Mouse (Mus musculus) liver, embryonic 13.5 days (tissue): ENCODE measurements at regions not wholly inside any gene's neighbourhood (a gene's known extent, or its start where the extent isn't known, plus 50 kb on each side); places are given as distances from the start of the nearest gene placed in this dataset.

ENCODE experiments used
- ATAC-seq: fragments of 200-750 bp; cut with Nextera tagmentation; 2 replicates; pipeline ENCODE4 v1.8.0; 2017; ENCODE audit warnings: low read depth, mild to moderate bottlenecking, moderate number of reproducible peaks, moderate library complexity
- DNase-seq: peaks from one replicate; pipeline ENCODE4 v3.0.0; 2022
- H3K27ac ChIP-seq: fragments of 300-500 bp; sonication (generic); 2 replicates; pipeline ENCODE4 v1.5.1; 2015; ENCODE audit warnings: moderate library complexity, mild to moderate bottlenecking, inconsistent platforms
- H3K27me3 ChIP-seq: fragments of 300-500 bp; sonication (generic); 2 replicates; pipeline ENCODE4 v1.6.1; 2015; ENCODE audit warnings: mild to moderate bottlenecking, inconsistent platforms
- H3K36me3 ChIP-seq: fragments of 300-500 bp; sonication (generic); 2 replicates; pipeline ENCODE4 v1.6.1; 2015; ENCODE audit warnings: mild to moderate bottlenecking, inconsistent platforms
- H3K4me1 ChIP-seq: fragments of 300-500 bp; sonication (generic); replicated peaks from 2 replicates; pipeline ENCODE4 v1.6.1; 2015; ENCODE audit warnings: inconsistent platforms
- H3K4me2 ChIP-seq: fragments of 300-500 bp; sonication (generic); 2 replicates; pipeline ENCODE4 v1.6.1; 2015; ENCODE audit warnings: inconsistent platforms, mild to moderate bottlenecking, moderate library complexity
- H3K4me3 ChIP-seq: fragments of 300-500 bp; sonication (generic); replicated peaks from 2 replicates; pipeline ENCODE4 v1.5.1; 2015; ENCODE audit warnings: mild to moderate bottlenecking, inconsistent platforms
- H3K9ac ChIP-seq: fragments of 300-500 bp; sonication (generic); 2 replicates; pipeline ENCODE4 v1.6.1; 2015; ENCODE audit warnings: mild to moderate bottlenecking, inconsistent platforms
- H3K9me3 ChIP-seq: fragments of 300-500 bp; sonication (generic); replicated peaks from 2 replicates; pipeline ENCODE4 v1.6.1; 2016; ENCODE audit warnings: inconsistent platforms
- WGBS: fragments of 180-500 bp; shearing (Covaris S2); methylation state at CpG from one replicate; pipeline ENCODE4 v1.1.7; 2015; ENCODE audit not compliant: insufficient replicate concordance; 5-methylcytosine and 5-hydroxymethylcytosine counted together

GRCm38 (mm10) chr6:50780677-50781076 lies 126.4 kb upstream of the Npvf start:
- ATAC-seq = no peak
- Histone ChIP-seq H3K4me2 (no peak overlapping the region), H3K4me1 (no peaks in the 10 kb centered on the region), H3K9ac (no peak overlapping the region), H3K4me3 (no peak overlapping the region), H3K27ac (no peak overlapping the region), H3K36me3 (no peaks in the 10 kb centered on the region), H3K27me3 (no peaks in the 10 kb centered on the region), H3K9me3 (no peaks in the 10 kb centered on the region)
- 69% methylated on average over 3 of the region's 3 CpGs for WGBS
- DNase-seq = no peak

- no peak for ATAC-seq
- no peak for DNase-seq
- WGBS = 70% methylated on average over 10 of the region's 10 CpGs
Observed at GRCm38 (mm10) chr6:50781271-50781670, 127.0 kb upstream of the Npvf start.

GRCm38 (mm10) chr6:50782221-50782620 lies 128.0 kb upstream of the Npvf start:
- WGBS = 48% methylated on average over 2 of the region's 2 CpGs
- H3K9me3 ChIP-seq = no peaks in the 10 kb centered on the region
- no peaks in the 10 kb centered on the region for H3K27me3 ChIP-seq
- H3K4me2 ChIP-seq = no peak overlapping the region
- no peak overlapping the region for H3K27ac ChIP-seq
- DNase-seq (no peak), ATAC-seq (no peak)
- H3K36me3 ChIP-seq = no peaks in the 10 kb centered on the region
- H3K4me1 ChIP-seq = no peaks in the 10 kb centered on the region
- H3K4me3 ChIP-seq = no peak overlapping the region
- H3K9ac ChIP-seq = no peak overlapping the region

More at GRCm38 (mm10) chr6:50781271-50781670, 127.0 kb upstream of the Npvf start:
- Histone ChIP-seq H3K4me1 (no peaks in the 10 kb centered on the region), H3K4me3 (no peak overlapping the region), H3K9me3 (no peaks in the 10 kb centered on the region), H3K27ac (no peak overlapping the region), H3K4me2 (no peak overlapping the region), H3K36me3 (no peaks in the 10 kb centered on the region), H3K27me3 (no peaks in the 10 kb centered on the region), H3K9ac (no peak overlapping the region)

GRCm38 (mm10) chr6:50783494-50783893 lies 129.3 kb upstream of the Npvf start:
- H3K9ac ChIP-seq = no peak overlapping the region
- H3K4me2 ChIP-seq = no peak overlapping the region
- no peaks in the 10 kb centered on the region for H3K27me3 ChIP-seq
- 63% methylated on average over 10 of the region's 10 CpGs for WGBS
- H3K36me3 ChIP-seq = no peaks in the 10 kb centered on the region
- ATAC-seq (no peak), DNase-seq (no peak)
- no peak overlapping the region for H3K4me3 ChIP-seq
- H3K4me1 ChIP-seq = no peaks in the 10 kb centered on the region
- H3K27ac ChIP-seq = no peak overlapping the region
- no peaks in the 10 kb centered on the region for H3K9me3 ChIP-seq

GRCm38 (mm10) chr6:50784381-50784780 lies 130.1 kb upstream of the Npvf start:
- H3K27me3 ChIP-seq = no peaks in the 10 kb centered on the region
- no peaks in the 10 kb centered on the region for H3K9me3 ChIP-seq
- DNase-seq = no peak
- no peak overlapping the region for H3K4me2 ChIP-seq
- WGBS = 69% methylated on average over 6 of the region's 6 CpGs
- no peaks in the 10 kb centered on the region for H3K36me3 ChIP-seq
- no peak overlapping the region for H3K9ac ChIP-seq
- ATAC-seq = no peak
- H3K27ac ChIP-seq = no peak overlapping the region
- no peaks in the 10 kb centered on the region for H3K4me1 ChIP-seq
- H3K4me3 ChIP-seq = no peak overlapping the region

GRCm38 (mm10) chr6:50787666-50788065 lies 133.4 kb upstream of the Npvf start:
- no peak overlapping the region for H3K4me3 ChIP-seq
- no peaks in the 10 kb centered on the region for H3K36me3 ChIP-seq
- no peak for ATAC-seq
- H3K4me1 ChIP-seq = no peaks in the 10 kb centered on the region
- WGBS = 70% methylated on average over 8 of the region's 8 CpGs
- no peaks in the 10 kb centered on the region for H3K9me3 ChIP-seq
- H3K4me2 ChIP-seq = no peak overlapping the region
- DNase-seq = no peak
- no peaks in the 10 kb centered on the region for H3K27me3 ChIP-seq
- H3K27ac ChIP-seq = no peak overlapping the region
- H3K9ac ChIP-seq = no peak overlapping the region

- no peak overlapping the region for H3K27ac ChIP-seq
- ATAC-seq = no peak
- WGBS = 48% methylated on average over 4 of the region's 4 CpGs
Observed at GRCm38 (mm10) chr6:50799963-50800362, 145.7 kb upstream of the Npvf start.

GRCm38 (mm10) chr6:50802956-50803355 lies 148.7 kb upstream of the Npvf start:
- no peak overlapping the region for H3K4me2 ChIP-seq
- no peak for ATAC-seq
- DNase-seq = no peak
- H3K4me1 ChIP-seq = 0 out of 2 replicates have a peak, but pooled peaks cover 3% of the 10 kb centered on the region
- no peak overlapping the region for H3K4me3 ChIP-seq
- no peaks in the 10 kb centered on the region for H3K36me3 ChIP-seq
- H3K9ac ChIP-seq = no peak overlapping the region
- no peaks in the 10 kb centered on the region for H3K27me3 ChIP-seq
- no peaks in the 10 kb centered on the region for H3K9me3 ChIP-seq
- WGBS = 65% methylated on average over 7 of the region's 7 CpGs
- no peak overlapping the region for H3K27ac ChIP-seq

More at GRCm38 (mm10) chr6:50799963-50800362, 145.7 kb upstream of the Npvf start:
- Histone ChIP-seq H3K4me2 (no peak overlapping the region), H3K4me3 (no peak overlapping the region), H3K9ac (no peak overlapping the region), H3K4me1 (0 out of 2 replicates have a peak, but pooled peaks cover 3% of the 10 kb centered on the region), H3K9me3 (no peaks in the 10 kb centered on the region), H3K27me3 (no peaks in the 10 kb centered on the region), H3K36me3 (no peaks in the 10 kb centered on the region)
- DNase-seq = no peak

- Histone ChIP-seq H3K27ac (no peak overlapping the region), H3K36me3 (no peaks in the 10 kb centered on the region), H3K4me3 (no peak overlapping the region), H3K9me3 (no peaks in the 10 kb centered on the region), H3K4me2 (no peak overlapping the region), H3K9ac (no peak overlapping the region), H3K4me1 (0 out of 2 replicates have a peak, but pooled peaks cover 6% of the 10 kb centered on the region), H3K27me3 (no peaks in the 10 kb centered on the region)
- ATAC-seq (no peak), DNase-seq (no peak)
- WGBS = 60% methylated on average over 4 of the region's 4 CpGs
Observed at GRCm38 (mm10) chr6:50804477-50805005, 150.3 kb upstream of the Npvf start.

GRCm38 (mm10) chr6:50806376-50807077 lies 152.3 kb upstream of the Npvf start:
- H3K4me1 ChIP-seq = 0 out of 2 replicates have a peak, but pooled peaks cover 6% of the 10 kb centered on the region
- no peaks in the 10 kb centered on the region for H3K36me3 ChIP-seq
- DNase-seq (no peak), ATAC-seq (no peak)
- no peak overlapping the region for H3K27ac ChIP-seq
- H3K9me3 ChIP-seq = no peaks in the 10 kb centered on the region
- 25% methylated on average over 7 of the region's 7 CpGs for WGBS
- H3K4me2 ChIP-seq = no peak overlapping the region
- no peak overlapping the region for H3K4me3 ChIP-seq
- H3K27me3 ChIP-seq = no peaks in the 10 kb centered on the region
- no peak overlapping the region for H3K9ac ChIP-seq

- H3K4me1 ChIP-seq = 0 out of 2 replicates have a peak, but pooled peaks cover 6% of the 10 kb centered on the region
- no peaks in the 10 kb centered on the region for H3K36me3 ChIP-seq
- no peak for DNase-seq
- no peaks in the 10 kb centered on the region for H3K9me3 ChIP-seq
- H3K4me3 ChIP-seq = no peak overlapping the region
- ATAC-seq = no peak
- no peaks in the 10 kb centered on the region for H3K27me3 ChIP-seq
- H3K4me2 ChIP-seq = no peak overlapping the region
- H3K9ac ChIP-seq = no peak overlapping the region
- H3K27ac ChIP-seq = no peak overlapping the region
- WGBS = 54% methylated on average over 19 of the region's 19 CpGs
Observed at GRCm38 (mm10) chr6:50807187-50808012, 153.2 kb upstream of the Npvf start.
